Mouse (Mus musculus) adrenal gland, postnatal 10 days (tissue): Measurements from ENCODE around the gene Yif1b. TPM values are rescaled to one million over a fixed set of nuclear protein-coding genes. Genes with fewer than 3 reads are reported as not detected.

Experiments used
- total RNA-seq, 2 experiments: library from RNA; stranded (reverse); gene quantifications; 2 replicates each; pipeline ENCODE4 v1.2.3; 2021

Yif1b gene
- total RNA-seq, 2 experiments from 2014 or later: 77.2 to 81.7 TPM

Other genes starting within 250 kb of the Yif1b start
- 10 to 100 TPM; 11.2 to 44.9 TPM for gene Ryr1, start 113.2 kb upstream of the Yif1b start, total RNA-seq
- gene Rasgrp4, start 103.5 kb upstream of the Yif1b start, total RNA-seq: 1 to 10 TPM; 2.1 to 2.2 TPM
- gene Fam98c, start 82.1 kb upstream of the Yif1b start, total RNA-seq: 10 to 100 TPM; 12.9 to 17.3 TPM
- 1 to 10 TPM in 1 of 2 experiments, under 1 TPM in 1; 0.69 to 1.3 TPM for gene Ggn, start 68.1 kb upstream of the Yif1b start, total RNA-seq
- 1 to 10 TPM; 4.8 to 9.6 TPM for gene Spred3, start 67.9 kb upstream of the Yif1b start, total RNA-seq
- 100 to 1,000 TPM; 214 to 221 TPM for gene Psmd8, start 57.6 kb upstream of the Yif1b start, total RNA-seq
- under 1 TPM; 0.42 to 0.61 TPM for gene Catsperg1, start 24.3 kb upstream of the Yif1b start, total RNA-seq
- gene Kcnk6, start 5.8 kb upstream of the Yif1b start, total RNA-seq: 1 to 10 TPM; 3.7 to 4.6 TPM
- 1 to 10 TPM; 2.0 to 2.4 TPM for gene 2200002D01Rik, start 10.1 kb downstream of the Yif1b start, total RNA-seq
- gene Spint2, start 43.6 kb downstream of the Yif1b start, total RNA-seq: 10 to 100 TPM; 33.2 to 36.6 TPM
- 10 to 100 TPM; 13.8 to 14.3 TPM for gene Ppp1r14a, start 51.0 kb downstream of the Yif1b start, total RNA-seq
- 1 to 10 TPM; 1.4 to 2.6 TPM for gene Dpf1, start 65.6 kb downstream of the Yif1b start, total RNA-seq